Mouse (Mus musculus) lung, postnatal 0 days (tissue): Measurements from ENCODE around the gene Ap5m1.
"Not testable (repeated sequence)": the region's sequence is repeated elsewhere in the genome, so short reads cannot be mapped to it uniquely, and the experiment has no call there.

Source experiments
- CTCF ChIP-seq: IDR thresholded peaks from 2 replicates; pipeline ENCODE4 v1.5.1; 2016; ENCODE audit warnings: antibody characterized with exemption, mild to moderate bottlenecking
- EP300 ChIP-seq: IDR thresholded peaks from 2 replicates; pipeline ENCODE4 v1.6.1; 2016; ENCODE audit warnings: antibody characterized with exemption, mild to moderate bottlenecking, control low read depth

- not testable (repeated sequence) for TF ChIP-seq CTCF, EP300
These were observed 25.9 kb downstream of the Ap5m1 start for GRCm38 (mm10) chr14:49091755-49092154.
